Mouse (Mus musculus) embryonic stem cell, embryonic (primary cell): Measurements from ENCODE around the gene Hist1h2ai.
"Not testable (repeated sequence)": the region's sequence is repeated elsewhere in the genome, so short reads cannot be mapped to it uniquely, and the experiment has no call there.

ENCODE experiments used
- CTCF ChIA-PET, 4 experiments: fragments of 300-600 bp in 2 of 4; fragments of 350-600 bp in 2 of 4; sonication (Branson Sonifier 250); formaldehyde crosslinking; loops; one replicate each; lab custom pipeline; 2022; ENCODE audit warnings: inconsistent platforms in 2 of 4; lab: Charles Lee
- POLR2A ChIA-PET, 4 experiments: fragments of 300-600 bp in 2 of 4; fragments of 350-600 bp in 2 of 4; sonication (Branson Sonifier 250); formaldehyde crosslinking; loops; one replicate each; lab custom pipeline; 2022; ENCODE audit warnings: antibody characterized with exemption in 4 of 4, inconsistent platforms in 1 of 4; lab: Charles Lee

Hist1h2ai gene

GRCm38 (mm10) chr13:21721107-21721756, 5.0 kb downstream of the Hist1h2ai start:
- ChIA-PET CTCF (interaction anchor here in 1 of 4 experiments (0.7 kb wide), 1 partner anchor 12 kb away, joined by 3 read pairs; no protein-coding TSS in a partner anchor), POLR2A (interaction anchor here (0.6 to 27.0 kb wide), 59 partner anchors 8 to 1865 kb away, joined by 3 to 530 read pairs (median 4); partner anchors contain the start of genes Hist1h4k (in 4 of the 4), Hist1h1b (in 3 of the 4), Hist1h2ah (in 3 of the 4) and Hist1h2ak (in 3 of the 4))

DNA sequence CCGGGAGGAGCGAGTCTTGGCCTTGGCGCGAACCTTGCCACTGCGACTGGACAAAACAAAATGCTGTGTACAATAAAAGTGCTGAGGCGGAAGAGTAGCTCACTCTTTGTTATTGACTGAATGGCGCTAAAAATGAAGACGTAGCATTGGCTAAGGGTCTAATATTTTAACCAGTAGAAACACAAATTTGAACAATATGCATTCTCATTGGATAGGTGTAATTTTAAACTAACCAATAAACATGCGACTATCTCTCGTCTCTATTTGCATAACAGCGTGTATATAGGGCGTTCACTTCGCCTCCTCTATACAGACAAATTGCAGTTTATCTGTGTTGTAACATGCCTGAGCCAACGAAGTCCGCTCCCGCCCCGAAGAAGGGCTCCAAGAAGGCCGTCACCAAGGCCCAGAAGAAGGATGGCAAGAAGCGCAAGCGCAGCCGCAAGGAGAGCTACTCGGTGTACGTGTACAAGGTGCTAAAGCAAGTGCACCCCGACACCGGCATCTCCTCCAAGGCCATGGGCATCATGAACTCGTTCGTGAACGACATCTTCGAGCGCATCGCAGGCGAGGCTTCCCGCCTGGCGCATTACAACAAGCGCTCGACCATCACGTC, 5.6 kb downstream of the Hist1h2ai start, which contains the start of gene Hist1h2bm:
Hist1h2bm (plus strand) TSS at position 288 of the 616 bp plus-strand sequence.
- CTCF ChIA-PET = not testable (repeated sequence)
- POLR2A ChIA-PET = interaction anchor here (0.6 to 27.0 kb wide), 54 partner anchors 9 to 1864 kb away, joined by 3 to 530 read pairs (median 4); partner anchors contain the start of genes Hist1h4k (in 4 of the 4), Hist1h1b (in 3 of the 4), Hist1h2ah (in 3 of the 4) and Hist1h2ak (in 3 of the 4)

DNA sequence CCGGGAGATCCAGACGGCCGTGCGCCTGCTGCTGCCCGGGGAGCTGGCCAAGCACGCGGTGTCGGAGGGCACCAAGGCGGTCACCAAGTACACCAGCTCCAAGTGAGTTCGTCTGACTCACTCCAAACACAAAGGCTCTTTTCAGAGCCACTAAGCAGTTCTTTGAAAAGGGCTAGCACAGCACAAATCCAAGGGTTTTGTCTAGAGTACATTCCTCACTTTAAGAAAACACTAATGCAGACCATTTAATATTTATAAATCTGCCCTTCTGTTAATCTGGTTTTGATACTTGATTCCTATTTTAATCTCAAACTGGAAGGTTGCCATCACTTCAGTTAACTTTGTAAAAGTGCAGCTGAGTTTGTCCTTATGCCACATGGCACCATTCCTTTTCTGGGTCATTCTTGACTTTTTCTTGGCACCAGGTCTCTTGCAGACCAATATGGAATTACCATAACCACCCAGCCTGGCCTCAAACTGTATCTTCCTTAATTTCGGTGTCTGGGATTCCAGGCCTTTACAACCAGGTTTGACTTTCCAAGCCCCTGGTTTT, 6.2 kb downstream of the Hist1h2ai start:
- ChIA-PET POLR2A (interaction anchor here (0.6 to 27.0 kb wide), 39 partner anchors 10 to 742 kb away, joined by 3 to 530 read pairs (median 6); partner anchors contain the start of genes Hist1h4k (in 4 of the 4), Hist1h1b (in 3 of the 4), Hist1h2ak (in 3 of the 4) and Hist1h2an (in 3 of the 4)), CTCF (no interaction called here)

GRCm38 (mm10) chr13:21722993-21723836, 7.0 kb downstream of the Hist1h2ai start:
- ChIA-PET CTCF (no interaction called here), POLR2A (interaction anchor here in 3 of 4 experiments (0.7 to 27.0 kb wide), 23 partner anchors 7 to 1593 kb away, joined by 3 to 530 read pairs (median 8); partner anchors contain the start of genes Hist1h4k (in 3 of the 3), Hist1h1b (in 2 of the 3), Hist1h2ak (in 2 of the 3) and Hist1h2bn (in 2 of the 3))

- ChIA-PET CTCF (no interaction called here), POLR2A (interaction anchor here (0.6 to 27.0 kb wide), 25 partner anchors 4 to 548 kb away, joined by 3 to 530 read pairs (median 4); partner anchors contain the start of genes Hist1h1b (in 2 of the 4), Hist1h2ai (in 2 of the 4), Hist1h2ak (in 2 of the 4) and Hist1h2an (in 2 of the 4))
Observed at GRCm38 (mm10) chr13:21727948-21728572, 11.8 kb downstream of the Hist1h2ai start.

DNA sequence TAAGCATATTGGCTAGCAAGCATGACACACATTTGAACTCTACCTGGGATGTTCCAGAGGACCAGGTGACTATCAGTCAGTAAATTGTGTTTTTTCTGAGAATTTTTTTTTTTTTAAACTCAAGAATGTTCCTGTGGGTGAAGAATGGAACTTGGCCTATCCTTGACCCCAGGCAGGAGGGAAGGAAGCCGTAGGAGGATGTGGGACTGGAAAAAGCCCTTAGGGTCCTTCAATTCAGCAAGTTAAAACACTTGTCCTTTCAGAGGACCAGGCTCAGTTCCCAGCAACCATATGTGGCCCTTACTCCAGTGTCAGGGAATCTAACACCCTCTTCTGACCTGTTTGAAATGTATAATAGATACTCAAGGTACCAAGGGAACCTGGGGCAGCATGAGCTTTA, 13.3 kb downstream of the Hist1h2ai start:
- CTCF ChIA-PET = no interaction called here

DNA sequence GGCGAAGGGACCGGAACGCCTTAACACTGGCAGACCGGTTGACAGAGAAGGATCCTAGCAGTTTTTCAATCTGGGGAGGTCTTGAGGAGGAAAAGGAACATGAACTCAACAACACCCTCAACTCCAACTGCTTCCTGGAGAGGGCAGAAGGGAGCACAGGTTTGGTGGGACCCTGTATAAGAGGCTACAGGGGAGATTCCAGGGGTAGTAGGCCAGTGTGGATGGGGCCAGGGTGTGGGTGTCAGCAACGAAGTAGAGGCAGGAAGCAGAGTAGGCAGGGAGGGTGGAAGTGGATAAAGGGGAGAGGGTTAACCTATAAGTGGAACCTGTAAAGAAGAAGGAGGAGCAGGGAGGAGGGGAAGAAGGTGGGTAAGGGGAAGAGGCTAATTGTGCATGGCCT, 17.2 kb downstream of the Hist1h2ai start:
- POLR2A ChIA-PET = interaction anchor here in 3 of 4 experiments (0.6 to 27.0 kb wide), 28 partner anchors 9 to 760 kb away, joined by 3 to 530 read pairs (median 10); partner anchors contain the start of genes Hist1h2ai (in 3 of the 3), Hist1h2ak (in 3 of the 3), Hist1h2bl (in 3 of the 3) and Hist1h2bm (in 3 of the 3)
- CTCF ChIA-PET = interaction anchor here in 2 of 4 experiments (0.6 to 1.5 kb wide), 10 partner anchors 8 to 554 kb away, joined by 3 to 12 read pairs (median 5); partner anchors contain the start of genes Hist1h2ai (in 1 of the 2), Hist1h2bl (in 1 of the 2), Hist1h3h (in 1 of the 2) and Hist1h4k (in 1 of the 2)

More for the DNA sequence above, 13.3 kb downstream of the Hist1h2ai start:
- POLR2A ChIA-PET = interaction anchor here in 2 of 4 experiments (1.3 to 27.0 kb wide), 7 partner anchors 6 to 100 kb away, joined by 4 to 530 read pairs (median 240); partner anchors contain the start of genes Hist1h2ak (in 2 of the 2), Hist1h2bn (in 2 of the 2), Hist1h3h (in 2 of the 2) and Hist1h4k (in 2 of the 2)

DNA sequence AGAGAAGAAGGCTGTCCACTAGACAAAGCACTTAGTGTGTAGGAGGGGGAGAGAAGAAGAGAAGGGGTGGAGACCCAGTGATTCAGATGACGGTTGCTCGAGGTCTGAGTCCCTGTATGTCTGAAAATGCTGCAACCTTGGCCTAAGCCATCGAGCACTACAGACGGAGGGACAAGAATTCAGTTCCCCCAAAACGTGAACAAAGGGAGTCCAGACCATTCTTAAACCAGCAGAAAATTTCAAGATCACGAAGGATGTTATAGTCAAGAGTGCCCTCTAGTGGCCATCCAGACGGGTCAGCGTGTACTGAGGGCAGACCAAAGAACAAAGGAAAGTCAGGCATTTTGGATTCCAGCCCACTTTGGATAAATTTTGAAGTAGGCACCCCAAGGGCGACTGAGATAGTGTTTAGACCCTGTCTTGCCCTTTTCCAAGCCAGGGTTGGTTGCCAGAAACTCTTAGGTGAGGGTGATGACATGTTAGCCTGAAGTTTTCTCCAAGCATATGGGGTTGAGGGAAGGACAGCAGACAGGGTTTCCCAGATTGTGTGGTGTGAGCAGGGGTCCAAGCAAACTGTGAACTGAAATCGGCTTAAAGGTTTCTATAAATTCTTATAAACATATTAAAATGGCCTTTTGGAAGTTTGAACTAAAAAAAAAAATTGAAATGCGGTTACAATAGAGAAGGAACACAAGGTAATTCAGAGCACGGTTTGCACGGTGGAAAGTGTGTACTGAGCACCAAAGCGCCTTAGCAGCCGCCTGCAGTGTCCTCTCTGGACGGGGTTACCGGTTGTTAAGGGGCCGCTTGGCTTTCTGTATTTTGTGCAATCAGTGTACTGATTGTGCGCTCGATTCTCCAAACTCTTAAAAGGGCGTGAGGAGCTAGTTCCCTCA, 18.0 kb downstream of the Hist1h2ai start:
- CTCF ChIA-PET = interaction anchor here in 3 of 4 experiments (0.6 to 1.5 kb wide), 12 partner anchors 9 to 554 kb away, joined by 3 to 12 read pairs (median 4); partner anchors contain the start of genes Hist1h2bl (in 2 of the 3), Hist1h2ai (in 1 of the 3), Hist1h3h (in 1 of the 3) and Hist1h4k (in 1 of the 3)
- POLR2A ChIA-PET = interaction anchor here (0.6 to 27.0 kb wide), 56 partner anchors 8 to 759 kb away, joined by 3 to 530 read pairs (median 7); partner anchors contain the start of genes Hist1h2ai (in 4 of the 4), Hist1h2an (in 4 of the 4), Hist1h2bl (in 4 of the 4) and Hist1h2bp (in 4 of the 4)

DNA sequence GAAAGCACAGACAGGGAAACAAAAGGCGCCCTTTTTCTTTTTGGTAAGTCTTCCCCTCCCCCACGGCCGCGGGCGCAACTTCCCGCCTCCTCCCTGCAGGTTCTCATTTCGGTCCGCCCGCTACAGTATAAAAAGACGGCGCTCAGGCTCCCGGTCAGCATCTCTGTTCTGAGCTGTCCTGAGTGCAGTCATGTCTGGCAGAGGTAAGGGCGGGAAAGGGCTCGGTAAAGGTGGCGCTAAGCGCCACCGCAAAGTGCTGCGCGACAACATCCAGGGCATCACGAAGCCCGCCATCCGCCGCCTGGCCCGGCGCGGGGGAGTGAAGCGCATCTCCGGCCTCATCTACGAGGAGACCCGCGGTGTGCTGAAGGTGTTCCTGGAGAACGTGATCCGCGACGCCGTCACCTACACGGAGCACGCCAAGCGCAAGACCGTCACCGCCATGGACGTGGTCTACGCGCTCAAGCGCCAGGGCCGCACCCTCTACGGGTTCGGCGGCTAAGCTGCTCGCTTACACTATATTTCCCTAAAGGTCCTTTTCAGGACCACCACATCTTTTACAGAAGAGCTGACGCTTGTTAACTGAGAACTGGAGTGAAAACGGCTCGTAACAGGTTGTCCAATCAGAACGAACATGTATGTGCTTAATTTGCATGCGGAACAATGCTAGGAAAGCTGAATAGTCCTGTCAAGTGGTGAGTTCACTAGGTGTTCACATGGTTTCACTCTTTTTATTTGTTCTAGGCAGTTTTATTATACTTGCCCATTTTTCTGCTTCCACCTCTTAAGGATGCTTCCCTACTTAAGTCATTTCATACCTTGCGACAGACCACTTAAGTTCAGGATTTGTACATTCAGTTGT, 18.9 kb downstream of the Hist1h2ai start, which contains the start of gene Hist1h4j:
Hist1h4j (plus strand) TSS at position 159 of the 862 bp plus-strand sequence.
- POLR2A ChIA-PET = interaction anchor here (0.5 to 27.0 kb wide), 56 partner anchors 7 to 1821 kb away, joined by 3 to 530 read pairs (median 6); partner anchors contain the start of genes Hist1h2ai (in 4 of the 4), Hist1h2an (in 4 of the 4), Hist1h2bl (in 4 of the 4) and Hist1h2bp (in 4 of the 4)

GRCm38 (mm10) chr13:21745006-21745405, 28.8 kb downstream of the Hist1h2ai start:
- POLR2A ChIA-PET = interaction anchor here in 3 of 4 experiments (0.9 to 27.0 kb wide), 17 partner anchors 6 to 42 kb away, joined by 3 to 530 read pairs (median 4); partner anchors contain the start of genes Hist1h2ak (in 2 of the 3), Hist1h2an (in 2 of the 3), Hist1h2bm (in 2 of the 3) and Hist1h2bn (in 2 of the 3)
- CTCF ChIA-PET = no interaction called here

More for the DNA sequence above, 18.9 kb downstream of the Hist1h2ai start, which contains the start of gene Hist1h4j:
- CTCF ChIA-PET = interaction anchor here in 3 of 4 experiments (0.5 to 1.0 kb wide), 4 partner anchors 15 to 49 kb away, joined by 3 to 5 read pairs (median 3); partner anchors contain the start of genes Hist1h2bl (in 1 of the 3) and Hist1h4k (in 1 of the 3)

GRCm38 (mm10) chr13:21749387-21750158, 33.4 kb downstream of the Hist1h2ai start:
- ChIA-PET CTCF (interaction anchor here in 1 of 4 experiments (1.2 kb wide), 2 partner anchors 14 to 16 kb away, joined by 5 to 6 read pairs; partner anchors contain the start of gene Hist1h4j), POLR2A (interaction anchor here (0.6 to 16.3 kb wide), 56 partner anchors 10 to 1967 kb away, joined by 3 to 823 read pairs (median 7); partner anchors contain the start of genes Hist1h1b (in 4 of the 4), Hist1h2ai (in 4 of the 4), Hist1h2bl (in 4 of the 4) and Hist1h2bm (in 4 of the 4))

- POLR2A ChIA-PET = interaction anchor here (0.6 to 16.3 kb wide), 52 partner anchors 9 to 1967 kb away, joined by 3 to 823 read pairs (median 7); partner anchors contain the start of genes Hist1h1b (in 4 of the 4), Hist1h2ai (in 4 of the 4), Hist1h2an (in 4 of the 4) and Hist1h2bm (in 4 of the 4)
- CTCF ChIA-PET = interaction anchor here in 1 of 4 experiments (1.2 kb wide), 2 partner anchors 15 to 17 kb away, joined by 5 to 6 read pairs; partner anchors contain the start of gene Hist1h4j
Observed at GRCm38 (mm10) chr13:21750159-21751017, 34.2 kb downstream of the Hist1h2ai start, which contains the start of gene Hist1h4k. Gene Hist1h4k (minus strand): TSS chr13:21750505.
